9 mouse cellular contexts compared by ENCODE assay signal in genomic region chr1:74858171-74858719, GRCm38 (mm10). TPM values are rescaled to one million over a fixed set of nuclear protein-coding genes. Genes with fewer than 3 reads are reported as not detected.
DNase-seq lines count a peak whose midpoint lies in the region; ATAC-seq and TF ChIP-seq lines count a peak whose summit lies in the region.
"Had no signal": no experiment of that assay in that cellular context is flagged by ENCODE, and none has a peak within 500 bp of the region (broad histone marks: within the 10 kb centered on the region; RNA-seq: fewer than 3 reads in every experiment).

No protein-coding gene starts in this region.

- H3K27ac ChIP-seq in thymus, adult 2 months (ENCODE audit: control insufficient read depth, insufficient read depth, low read length): no peak overlapping the region
- no peak overlapping the region for H3K27ac ChIP-seq in embryonic facial prominence, embryonic 12.5 days
- no peak overlapping the region for H3K27ac ChIP-seq in heart, embryonic 12.5 days (ENCODE audit: poor library complexity, severe bottlenecking)
- H3K27ac ChIP-seq in kidney, embryonic 16.5 days (ENCODE audit: low read length): no peak overlapping the region
- no peak overlapping the region for H3K27ac ChIP-seq in limb, embryonic 15.5 days
- no peak overlapping the region for H3K27ac ChIP-seq in neural tube, embryonic 11.5 days (ENCODE audit: low read depth, low read length)

- H3K9ac ChIP-seq in embryonic facial prominence, embryonic 12.5 days: no peak overlapping the region
- H3K9ac ChIP-seq in heart, embryonic 12.5 days: no peak overlapping the region
- no peak overlapping the region for H3K9ac ChIP-seq in kidney, embryonic 16.5 days (replicated peaks; ENCODE audit: low read length)
- no peak overlapping the region for H3K9ac ChIP-seq in limb, embryonic 15.5 days
- peak overlapping the region; percentile 41; the same call in 1 of the 2 replicates for H3K9ac ChIP-seq in neural tube, embryonic 11.5 days (ENCODE audit: low read length)

- no peaks in the 10 kb centered on the region for H3K9me3 ChIP-seq in embryonic facial prominence, embryonic 12.5 days
- H3K9me3 ChIP-seq in heart, embryonic 12.5 days (replicated peaks): no peaks in the 10 kb centered on the region
- H3K9me3 ChIP-seq in kidney, embryonic 16.5 days (ENCODE audit: low read length): no peaks in the 10 kb centered on the region
- no peaks in the 10 kb centered on the region for H3K9me3 ChIP-seq in limb, embryonic 15.5 days
- H3K9me3 ChIP-seq in neural tube, embryonic 11.5 days (ENCODE audit: control insufficient read depth, low read length): no peaks in the 10 kb centered on the region

- 5% methylated on average over 29 of the region's 29 CpGs for WGBS in thymus, adult 2 months
- whole genome bisulfite sequencing in embryonic facial prominence, embryonic 12.5 days: under 1% methylated on average over 29 of the region's 29 CpGs
- under 1% methylated on average over 29 of the region's 29 CpGs for WGBS in heart, embryonic 12.5 days
- under 1% methylated on average over 26 of the region's 29 CpGs for WGBS in kidney, embryonic 16.5 days
- under 1% methylated on average over 29 of the region's 29 CpGs for WGBS in limb, embryonic 15.5 days
- WGBS in neural tube, embryonic 11.5 days: under 1% methylated on average over 29 of the region's 29 CpGs

- peaks cover 13% of the 10 kb centered on the region; the same call in 1 of the 2 replicates for H3K4me1 ChIP-seq in thymus, adult 2 months (replicated peaks; ENCODE audit: control insufficient read depth, insufficient read depth, low read length)
- H3K4me1 ChIP-seq in embryonic facial prominence, embryonic 12.5 days: peaks cover 19% of the 10 kb centered on the region
- peaks cover 28% of the 10 kb centered on the region for H3K4me1 ChIP-seq in heart, embryonic 12.5 days (replicated peaks)
- peaks cover 24% of the 10 kb centered on the region for H3K4me1 ChIP-seq in kidney, embryonic 16.5 days (ENCODE audit: insufficient read depth, low read length)
- H3K4me1 ChIP-seq in limb, embryonic 15.5 days: peaks cover 37% of the 10 kb centered on the region
- peaks cover 20% of the 10 kb centered on the region for H3K4me1 ChIP-seq in neural tube, embryonic 11.5 days (ENCODE audit: control insufficient read depth, insufficient read depth, low read length)

- peak; percentile 32 for DNase-seq in thymus, adult 2 months
- no peak for DNase-seq in thymus, postnatal 0 days (ENCODE audit: low spot score)
- DNase-seq in neural tube, embryonic 11.5 days (ENCODE audit: low spot score): peak; percentile 87
- DNase-seq in thymus, postnatal 36 days: peak; percentile 15 to 27

- no peaks in the 10 kb centered on the region for H3K36me3 ChIP-seq in thymus, adult 2 months (ENCODE audit: control insufficient read depth, insufficient read depth, low read length)
- no peaks in the 10 kb centered on the region for H3K36me3 ChIP-seq in embryonic facial prominence, embryonic 12.5 days
- no peaks in the 10 kb centered on the region for H3K36me3 ChIP-seq in heart, embryonic 12.5 days
- no peaks in the 10 kb centered on the region for H3K36me3 ChIP-seq in kidney, embryonic 16.5 days (ENCODE audit: insufficient read depth, low read length)
- no peaks in the 10 kb centered on the region for H3K36me3 ChIP-seq in limb, embryonic 15.5 days
- no peaks in the 10 kb centered on the region for H3K36me3 ChIP-seq in neural tube, embryonic 11.5 days (ENCODE audit: control insufficient read depth, insufficient read depth, low read length)

- peaks cover 23% of the 10 kb centered on the region for H3K27me3 ChIP-seq in thymus, adult 2 months (ENCODE audit: control insufficient read depth, insufficient read depth, low read length)
- peaks cover 68% of the 10 kb centered on the region for H3K27me3 ChIP-seq in embryonic facial prominence, embryonic 12.5 days
- peaks cover 78% of the 10 kb centered on the region for H3K27me3 ChIP-seq in heart, embryonic 12.5 days (replicated peaks)
- peaks cover 72% of the 10 kb centered on the region for H3K27me3 ChIP-seq in kidney, embryonic 16.5 days (ENCODE audit: insufficient read depth, low read length)
- H3K27me3 ChIP-seq in limb, embryonic 15.5 days: peaks cover 81% of the 10 kb centered on the region
- H3K27me3 ChIP-seq in neural tube, embryonic 11.5 days (ENCODE audit: control insufficient read depth, insufficient read depth, low read length): peaks cover 19% of the 10 kb centered on the region

- TF ChIP-seq POLR2A in thymus, adult 2 months (IDR thresholded peaks at IDR 0.05; ENCODE audit: control insufficient read depth, extremely low read depth, insufficient read depth, low read length, poor library complexity): no peak

- no peak for TF ChIP-seq CTCF in thymus, adult 2 months (IDR thresholded peaks at IDR 0.05; ENCODE audit: borderline replicate concordance, control insufficient read depth, extremely low read depth, insufficient read depth, low read length, poor library complexity)

- H3K4me3 ChIP-seq in thymus, adult 2 months (ENCODE audit: control insufficient read depth, insufficient read depth, low read length): no peak overlapping the region
- H3K4me3 ChIP-seq in embryonic facial prominence, embryonic 12.5 days: peak overlapping the region; percentile 36
- peak overlapping the region; percentile 35 for H3K4me3 ChIP-seq in heart, embryonic 12.5 days
- peak overlapping the region; percentile 39 for H3K4me3 ChIP-seq in kidney, embryonic 16.5 days (ENCODE audit: low read length)
- peak overlapping the region; percentile 33 for H3K4me3 ChIP-seq in limb, embryonic 15.5 days
- peak overlapping the region; percentile 73 for H3K4me3 ChIP-seq in neural tube, embryonic 11.5 days (ENCODE audit: low read depth, low read length)
- H3K4me3 ChIP-seq: megakaryocyte, embryonic 14.5 days had no signal

- 0 out of 2 replicates have a peak, but pooled peaks have one; percentile 30 for ATAC-seq in embryonic facial prominence, embryonic 12.5 days (ENCODE audit: insufficient number of reproducible peaks, insufficient read depth, low FRiP score, low TSS enrichment)
- peak; percentile 41 for ATAC-seq in heart, embryonic 12.5 days (ENCODE audit: insufficient number of reproducible peaks, low FRiP score)
- ATAC-seq in kidney, embryonic 16.5 days (ENCODE audit: low FRiP score, low TSS enrichment): no peak
- ATAC-seq in limb, embryonic 15.5 days (ENCODE audit: insufficient number of reproducible peaks, low FRiP score, low TSS enrichment, low read depth): no peak
- ATAC-seq in neural tube, embryonic 11.5 days (ENCODE audit: insufficient read depth, low FRiP score, low TSS enrichment): peak; percentile 48

- H3K4me2 ChIP-seq in embryonic facial prominence, embryonic 12.5 days (replicated peaks): peak overlapping the region; percentile 56
- peak overlapping the region; percentile 61 for H3K4me2 ChIP-seq in heart, embryonic 12.5 days
- H3K4me2 ChIP-seq in kidney, embryonic 16.5 days (replicated peaks; ENCODE audit: low read depth, low read length): peak overlapping the region; percentile 51
- H3K4me2 ChIP-seq in limb, embryonic 15.5 days: peak overlapping the region; percentile 53
- H3K4me2 ChIP-seq in neural tube, embryonic 11.5 days (ENCODE audit: low read depth): peak overlapping the region; percentile 87

RNA-seq across cellular contexts. Expression of gene Cdk5r2, which starts 3.5 kb away (rescaled TPM):
- polyA plus RNA-seq in thymus, adult 2 months (2012; rRNA removed): 0.31 and 0.34 TPM in 2 replicates
- polyA plus RNA-seq in thymus, postnatal 0 days (2015; fragmentation: Nextera tagmentation; extraction: Ambion mirVana): not detected in 2 replicates
- 0.31 and 0.47 TPM in 2 replicates for polyA plus RNA-seq in embryonic facial prominence, embryonic 12.5 days (2016; fragmentation: Nextera tagmentation; extraction: Ambion mirVana)
- not detected in 2 replicates for polyA plus RNA-seq in heart, embryonic 12.5 days (2016; fragmentation: Nextera tagmentation; extraction: Ambion mirVana)
- not detected in 2 replicates for polyA plus RNA-seq in kidney, embryonic 16.5 days (2015; fragmentation: Nextera tagmentation; extraction: Ambion mirVana)
- polyA plus RNA-seq in limb, embryonic 15.5 days (2015; fragmentation: Nextera tagmentation; extraction: Ambion mirVana): not detected in 2 replicates
- polyA plus RNA-seq in neural tube, embryonic 11.5 days (2014; fragmentation: Nextera tagmentation; extraction: Ambion mirVana): 4.0 and 4.5 TPM in 2 replicates

RNA-seq across cellular contexts. Expression of gene Fev, which starts 27.0 kb away (rescaled TPM):
- polyA plus RNA-seq in thymus, adult 2 months (2012; rRNA removed): 0.24 and 0.26 TPM in 2 replicates
- not detected in 2 replicates for polyA plus RNA-seq in thymus, postnatal 0 days (2015; fragmentation: Nextera tagmentation; extraction: Ambion mirVana)
- polyA plus RNA-seq in embryonic facial prominence, embryonic 12.5 days (2016; fragmentation: Nextera tagmentation; extraction: Ambion mirVana): 0.32 and 0.56 TPM in 2 replicates
- 3.9 and 4.0 TPM in 2 replicates for polyA plus RNA-seq in heart, embryonic 12.5 days (2016; fragmentation: Nextera tagmentation; extraction: Ambion mirVana)
- polyA plus RNA-seq in kidney, embryonic 16.5 days (2015; fragmentation: Nextera tagmentation; extraction: Ambion mirVana): 0.24 TPM in 1 of 2 replicates, not detected in the other
- 0.17 TPM in 1 of 2 replicates, not detected in the other for polyA plus RNA-seq in limb, embryonic 15.5 days (2015; fragmentation: Nextera tagmentation; extraction: Ambion mirVana)
- polyA plus RNA-seq in neural tube, embryonic 11.5 days (2014; fragmentation: Nextera tagmentation; extraction: Ambion mirVana): 0.20 TPM in 1 of 2 replicates, not detected in the other

RNA-seq across cellular contexts. Expression of gene Cryba2, which starts 34.7 kb away (rescaled TPM):
- 1.0 and 1.5 TPM in 2 replicates for polyA plus RNA-seq in thymus, adult 2 months (2012; rRNA removed)
- polyA plus RNA-seq in thymus, postnatal 0 days (2015; fragmentation: Nextera tagmentation; extraction: Ambion mirVana): 0.37 and 1.1 TPM in 2 replicates
- polyA plus RNA-seq in embryonic facial prominence, embryonic 12.5 days (2016; fragmentation: Nextera tagmentation; extraction: Ambion mirVana): 8.4 and 16.1 TPM in 2 replicates
- polyA plus RNA-seq in heart, embryonic 12.5 days (2016; fragmentation: Nextera tagmentation; extraction: Ambion mirVana): not detected in 2 replicates
- polyA plus RNA-seq in kidney, embryonic 16.5 days (2015; fragmentation: Nextera tagmentation; extraction: Ambion mirVana): not detected in 2 replicates
- polyA plus RNA-seq in limb, embryonic 15.5 days (2015; fragmentation: Nextera tagmentation; extraction: Ambion mirVana): 0.28 TPM in 1 of 2 replicates, not detected in the other
- polyA plus RNA-seq in neural tube, embryonic 11.5 days (2014; fragmentation: Nextera tagmentation; extraction: Ambion mirVana): not detected in 2 replicates

Comparison
In these comparisons a context has a peak if more than half of its experiments do, and no peak if none do; other contexts are left out.
1. ATAC-seq: peak in embryonic facial prominence, embryonic 12.5 days (single experiment), heart, embryonic 12.5 days (single experiment) and neural tube, embryonic 11.5 days (single experiment); none in kidney, embryonic 16.5 days (single experiment) and limb, embryonic 15.5 days (single experiment).
2. Peak in every context shown above with its lines, with median percentiles within 50 percentile points of each other: H3K4me2 ChIP-seq.